Mouse (Mus musculus): Measurements from ENCODE around the gene 1110002E22Rik.

1110002E22Rik gene

GRCm38 (mm10) chr3:138105056-138105455, 40.2 kb downstream of the 1110002E22Rik start:
- in situ Hi-C loops (cut with MboI, MseI) = no loop called here

- in situ Hi-C loops (cut with MboI, MseI) = no loop called here
These were observed 42.0 kb downstream of the 1110002E22Rik start for GRCm38 (mm10) chr3:138106887-138107286.

- in situ Hi-C loops (cut with MboI, MseI) = no loop called here
These were observed 46.3 kb downstream of the 1110002E22Rik start for GRCm38 (mm10) chr3:138110910-138111782.

GRCm38 (mm10) chr3:138114106-138114505, 49.3 kb downstream of the 1110002E22Rik start:
- in situ Hi-C loops (cut with MboI, MseI) = no loop called here

- in situ Hi-C loops (cut with MboI, MseI) = no loop called here
These were observed 52.0 kb downstream of the 1110002E22Rik start for GRCm38 (mm10) chr3:138116871-138117270.

GRCm38 (mm10) chr3:138118392-138118791, 53.5 kb downstream of the 1110002E22Rik start:
- in situ Hi-C loops (cut with MboI, MseI) = no loop called here

- in situ Hi-C loops (cut with MboI, MseI) = no loop called here
These were observed 54.0 kb downstream of the 1110002E22Rik start for GRCm38 (mm10) chr3:138118831-138119230.

- in situ Hi-C loops (cut with MboI, MseI) = no loop called here
These were observed 54.7 kb downstream of the 1110002E22Rik start for GRCm38 (mm10) chr3:138119444-138120105.

GRCm38 (mm10) chr3:138121461-138121860, 56.6 kb downstream of the 1110002E22Rik start:
- in situ Hi-C loops (cut with MboI, MseI) = no loop called here

- in situ Hi-C loops (cut with MboI, MseI) = no loop called here
These were observed 59.0 kb downstream of the 1110002E22Rik start for GRCm38 (mm10) chr3:138123842-138124241.

- in situ Hi-C loops (cut with MboI, MseI) = no loop called here
These were observed 64.3 kb downstream of the 1110002E22Rik start for GRCm38 (mm10) chr3:138129110-138129509.

- in situ Hi-C loops (cut with MboI, MseI) = no loop called here
These were observed 65.8 kb downstream of the 1110002E22Rik start for GRCm38 (mm10) chr3:138130692-138131091.

All from T-helper 1 cell (primary cell).